Mouse (Mus musculus): ENCODE measurements around the gene Gm11034.

The Gm11034 gene

DNA sequence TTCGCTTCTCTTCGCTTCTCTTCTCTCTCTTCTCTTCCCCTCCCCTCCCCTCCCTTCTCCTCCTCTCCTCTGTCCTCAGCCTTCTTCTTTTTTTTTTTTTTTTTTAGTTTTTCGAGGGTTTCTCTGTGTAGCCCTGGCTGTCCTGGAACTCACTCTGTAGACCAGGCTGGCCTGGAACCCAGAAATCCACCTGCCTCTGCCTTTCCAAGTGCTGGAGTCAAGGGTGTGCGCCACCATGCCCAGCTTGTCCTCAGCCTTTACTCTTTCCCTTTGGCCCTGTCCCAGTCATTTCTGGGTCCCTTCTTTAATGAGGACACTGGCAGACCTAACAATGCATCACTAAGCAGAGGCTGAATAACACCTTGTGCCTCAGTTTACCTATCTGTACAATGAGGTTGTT is at the start of gene Gm11034:
Gene Gm11034 (minus strand): TSS at position 101 of the 400 bp plus-strand sequence.
- no peak for DNase-seq

- no peak for DNase-seq
Measured at GRCm38 (mm10) chr8:72262756-72263155, 49.3 kb upstream of the Gm11034 start.

- DNase-seq = peak; percentile 66
Measured at GRCm38 (mm10) chr8:72261872-72262271, 48.4 kb upstream of the Gm11034 start.

- no peak for DNase-seq
Measured at GRCm38 (mm10) chr8:72261431-72261830, 48.0 kb upstream of the Gm11034 start.

DNA sequence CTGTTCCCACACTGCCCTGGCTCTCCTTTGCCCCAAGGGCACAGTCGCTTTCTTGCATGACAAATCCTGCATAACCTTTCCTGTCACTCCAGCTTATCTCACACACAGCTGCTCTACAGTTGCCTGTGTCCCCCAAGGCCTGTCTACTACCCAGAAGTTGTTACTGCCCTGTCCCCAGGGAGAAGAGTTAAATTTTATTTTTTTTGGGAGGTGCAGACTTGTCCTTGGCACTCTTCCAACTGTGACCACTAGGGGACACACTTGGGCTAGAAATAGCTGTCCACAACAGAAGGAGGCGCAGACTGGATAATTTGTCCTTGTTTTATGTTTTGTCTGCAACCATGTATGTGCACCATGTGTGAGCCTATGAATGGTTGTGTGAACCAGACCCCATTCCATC is 47.6 kb upstream of the Gm11034 start:
- DNase-seq = peak; percentile 84

- DNase-seq = no peak
Measured at GRCm38 (mm10) chr8:72260585-72260984, 47.1 kb upstream of the Gm11034 start.

- no peak for DNase-seq
Measured at GRCm38 (mm10) chr8:72259862-72260261, 46.4 kb upstream of the Gm11034 start.

DNA sequence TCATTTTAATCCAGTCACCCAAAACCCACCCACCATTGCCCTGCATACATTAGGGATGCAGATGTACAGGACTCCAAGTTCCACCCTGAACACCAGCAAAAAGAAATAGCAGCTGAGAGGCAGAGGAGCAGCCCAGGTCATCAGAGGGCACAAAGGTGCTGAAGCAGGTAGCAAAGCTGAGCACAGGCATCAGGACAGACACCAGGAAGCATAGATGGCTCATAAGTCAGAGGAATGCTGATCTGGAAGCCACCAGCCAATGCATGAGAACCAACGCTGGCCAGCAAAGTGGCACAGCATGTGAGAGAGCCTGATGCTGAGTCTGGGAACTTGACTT is 44.4 kb upstream of the Gm11034 start:
- no peak for DNase-seq

DNA sequence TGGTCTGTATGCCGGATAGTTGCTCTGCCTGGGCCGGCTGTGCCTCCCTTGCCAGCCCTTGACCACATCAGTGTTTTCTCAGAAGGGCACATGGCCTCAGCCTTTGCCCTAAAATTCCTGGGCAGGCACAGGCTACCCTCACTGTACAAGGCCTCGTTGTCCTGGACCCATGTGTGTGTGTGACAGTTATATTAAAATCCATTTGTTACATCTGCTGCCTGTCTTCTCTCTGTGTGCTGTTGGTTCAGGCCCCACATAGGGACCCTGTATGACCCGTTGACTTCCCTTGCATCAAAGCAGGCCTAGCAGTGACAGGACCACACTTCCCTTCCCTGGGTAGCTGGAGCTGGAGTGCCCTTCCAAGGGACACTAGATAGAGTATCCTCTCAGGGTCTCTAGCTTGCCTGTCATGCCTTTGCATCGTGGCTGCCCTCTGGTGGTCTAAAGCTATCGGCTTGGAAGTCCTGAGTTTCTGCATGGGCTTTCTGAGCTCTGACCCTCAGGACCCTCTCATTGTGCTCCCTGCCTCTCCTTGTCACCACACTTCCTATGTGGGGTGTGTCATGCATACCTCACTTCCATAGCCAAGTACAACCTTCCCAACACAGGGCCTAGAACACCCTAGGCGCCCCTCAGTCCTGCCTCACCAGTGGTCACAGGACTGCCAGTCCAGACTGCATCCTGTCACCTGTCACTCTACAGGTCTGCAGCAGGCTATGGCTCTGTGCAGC is 43.9 kb upstream of the Gm11034 start:
- peak; percentile 70 for DNase-seq

GRCm38 (mm10) chr8:72244610-72245009 is 31.2 kb upstream of the Gm11034 start:
- DNase-seq = peak; percentile 30

DNA sequence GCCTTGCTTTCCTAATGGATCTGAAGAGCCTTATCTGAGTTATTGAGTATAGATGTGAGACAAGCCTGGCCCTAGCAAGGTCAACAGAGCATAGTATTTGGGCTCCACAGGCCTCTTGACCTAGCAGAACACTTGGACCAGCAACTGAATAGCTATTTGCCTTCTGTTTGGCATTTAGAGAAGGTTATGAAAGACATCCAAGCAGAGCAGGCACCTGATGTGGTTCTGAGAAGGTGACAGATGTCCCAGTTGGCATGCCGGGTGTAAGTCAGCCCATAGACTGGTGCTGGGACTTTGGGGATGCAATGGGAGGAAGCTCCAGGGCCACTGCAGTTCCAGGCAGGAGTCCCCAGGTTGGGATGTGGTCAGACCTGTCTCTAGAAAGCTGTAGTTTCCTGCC is 28.8 kb upstream of the Gm11034 start:
- no peak for DNase-seq

GRCm38 (mm10) chr8:72240951-72241350 is 27.5 kb upstream of the Gm11034 start:
- DNase-seq = peak; percentile 15

GRCm38 (mm10) chr8:72240403-72240763 is 26.9 kb upstream of the Gm11034 start:
- DNase-seq = no peak

DNA sequence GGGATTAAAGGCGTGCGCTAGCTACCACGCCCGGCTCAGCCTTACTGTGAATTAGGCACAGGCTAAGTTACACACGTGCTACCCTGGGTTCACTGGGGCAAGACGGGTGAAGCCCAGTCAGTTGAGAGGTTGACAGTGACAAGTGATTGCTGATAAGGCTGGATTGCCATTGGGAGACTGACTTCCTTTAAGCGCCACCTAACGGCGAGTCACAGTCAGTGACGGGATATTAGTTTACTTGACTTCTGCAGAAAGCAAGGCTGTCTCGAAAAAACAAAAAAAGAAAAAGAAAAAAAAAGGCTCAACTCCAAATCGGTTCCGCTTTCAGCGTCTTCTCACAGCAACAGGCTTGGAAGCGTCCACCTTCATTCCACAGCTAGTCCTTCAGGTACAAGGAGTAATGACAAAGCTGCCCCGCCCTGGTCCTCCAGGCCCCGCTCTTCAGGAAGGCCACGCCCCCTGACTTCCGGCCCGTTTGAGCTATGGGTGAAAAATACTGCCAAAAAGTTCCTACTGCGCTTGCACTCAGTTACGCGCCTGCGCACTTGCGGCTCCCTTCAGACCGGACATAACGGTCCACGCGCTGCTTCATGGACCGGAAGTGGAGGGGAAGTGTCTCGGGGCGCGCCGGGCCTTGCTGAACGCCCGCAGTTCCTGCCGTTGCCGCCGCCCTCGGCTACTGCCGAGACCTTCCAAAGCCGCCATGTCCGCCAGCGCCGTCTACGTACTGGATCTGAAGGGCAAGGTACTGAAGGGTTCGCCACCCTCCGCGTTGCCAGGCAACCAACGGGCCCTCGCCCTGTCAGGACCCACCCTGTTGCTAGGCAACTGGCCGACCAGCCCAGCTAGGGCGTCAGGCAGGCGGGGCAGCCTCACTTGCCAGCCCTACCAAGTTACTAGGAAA is 26.3 kb upstream of the Gm11034 start, which contains the start of gene Ap1m1:
Gene Ap1m1 (plus strand): TSS at position 520 of the 904 bp plus-strand sequence.
- DNase-seq = peak; percentile 99

GRCm38 (mm10) chr8:72222656-72223055 is 9.2 kb upstream of the Gm11034 start:
- DNase-seq = no peak

- no peak for DNase-seq
Measured at GRCm38 (mm10) chr8:72220758-72221157, 7.3 kb upstream of the Gm11034 start.

- peak; percentile 97 for DNase-seq
Measured at GRCm38 (mm10) chr8:72219541-72220363, 6.3 kb upstream of the Gm11034 start, which contains the start of gene Fam32a. Gene Fam32a, plus strand, starts transcription at chr8:72219730.

DNA sequence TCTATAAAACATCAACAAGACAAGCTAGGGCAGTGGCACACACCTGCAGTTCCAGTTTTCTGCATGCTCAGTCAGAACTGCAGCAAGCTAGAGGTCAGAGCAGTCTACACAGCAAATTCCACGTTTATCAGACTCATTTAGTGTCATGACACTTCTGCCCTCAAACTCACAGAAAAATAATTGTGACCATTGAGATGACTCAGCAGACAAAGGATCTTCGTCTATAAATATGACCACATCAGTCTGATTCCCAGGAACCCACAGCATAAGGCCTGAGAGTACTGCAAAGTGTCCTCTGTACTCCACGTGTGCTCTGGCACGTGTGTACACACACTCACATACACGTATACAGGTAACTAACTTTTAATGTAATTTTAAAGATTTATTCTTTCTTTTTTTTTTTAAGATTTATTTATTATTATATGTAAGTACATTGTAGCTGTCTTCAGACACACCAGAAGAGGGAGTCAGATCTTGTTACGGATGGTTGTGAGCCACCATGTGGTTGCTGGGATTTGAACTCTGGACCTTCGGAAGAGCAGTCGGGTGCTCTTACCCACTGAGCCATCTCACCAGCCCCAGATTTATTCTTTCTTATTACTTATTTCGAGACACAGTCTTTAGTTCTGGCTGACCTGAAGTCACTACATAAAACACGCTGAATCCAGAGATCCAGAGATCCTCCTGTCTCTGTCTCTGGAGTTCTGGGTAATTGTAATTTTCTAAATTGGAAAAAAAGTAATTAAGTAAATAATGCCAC is 5.5 kb upstream of the Gm11034 start:
- no peak for DNase-seq

DNA sequence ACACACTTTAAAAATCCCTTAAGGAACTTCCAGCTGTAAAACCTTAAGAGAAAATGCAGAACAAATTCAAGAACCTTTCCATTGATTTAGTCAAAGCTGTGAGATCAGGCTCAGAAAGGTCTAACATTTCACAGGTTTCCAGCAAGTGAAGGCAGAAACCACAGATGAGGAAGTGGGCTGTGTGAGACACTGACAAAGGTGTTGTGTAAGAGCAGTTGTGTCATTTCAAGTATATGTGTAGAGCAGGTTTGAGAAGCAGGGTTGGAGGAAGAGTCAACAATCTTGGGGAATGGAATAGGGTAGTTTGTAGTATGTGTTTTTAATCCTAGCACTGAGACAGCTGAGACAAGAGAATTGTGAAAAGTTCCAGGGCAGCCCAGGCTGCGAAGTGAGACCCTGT is 2.4 kb upstream of the Gm11034 start:
- DNase-seq = peak; percentile 71

DNA sequence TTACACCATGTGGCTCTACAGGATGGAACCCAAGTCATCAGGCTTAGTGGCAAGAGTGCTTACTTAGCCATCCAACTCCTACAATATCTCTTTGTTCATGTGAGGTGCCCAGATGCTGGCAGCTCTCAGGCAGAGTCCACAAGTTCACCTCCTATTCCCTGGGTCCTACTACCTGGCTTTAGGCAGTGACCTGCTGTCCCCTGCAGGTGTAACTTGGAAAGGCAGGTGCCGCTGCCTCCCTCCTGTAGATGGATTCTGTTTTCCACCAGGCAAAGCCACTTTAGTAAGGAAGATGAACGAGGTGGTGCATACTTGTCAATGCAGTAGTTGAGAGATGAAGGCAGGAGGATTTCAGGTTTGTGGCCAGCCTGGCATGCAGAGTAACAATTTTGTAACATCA is 1.6 kb upstream of the Gm11034 start:
- DNase-seq = peak; percentile 66

DNA sequence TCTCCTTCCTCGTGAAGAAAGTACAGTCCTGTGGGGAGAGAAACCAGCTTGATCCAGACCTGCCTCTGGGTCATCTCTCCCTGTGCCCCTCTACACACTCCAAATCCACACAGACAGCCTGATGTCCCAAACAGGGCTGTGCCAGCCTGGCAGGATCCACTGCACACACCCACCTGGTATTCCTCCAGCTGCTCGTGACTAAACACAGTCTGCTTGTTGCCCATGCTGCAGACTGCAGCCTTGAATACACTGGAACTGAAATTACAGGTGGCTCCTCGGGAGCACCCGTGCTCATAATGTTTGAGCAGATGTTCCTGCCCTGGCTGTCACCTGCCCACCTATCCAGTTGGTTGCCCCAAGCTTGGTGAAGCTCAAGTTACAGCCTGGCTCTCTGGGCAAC is 685 bp downstream of the Gm11034 start, which contains the start of gene Cib3:
Gene Cib3 (minus strand): TSS at position 87 of the 400 bp plus-strand sequence.
- DNase-seq = no peak

GRCm38 (mm10) chr8:72211846-72212245 is 1.6 kb downstream of the Gm11034 start:
- no peak for DNase-seq

All from lung, postnatal 36 days (tissue).